Mouse (Mus musculus): Measurements from ENCODE around the gene Met. TPM values are rescaled to one million over a fixed set of nuclear protein-coding genes. Genes with fewer than 3 reads are reported as not detected.

The Met gene
- 10 to 100 TPM; 13.0 to 17.5 TPM for total RNA-seq (2021)
- long read RNA-seq, experiment 1, partial matches to known transcripts, result 3 of 5 reads
- long read RNA-seq, experiment 1, other reads (novel, unspliced or antisense), result 2 of 5 reads
- long read RNA-seq, experiment 2, partial matches to known transcripts, result 0 of 2 reads
- long read RNA-seq, experiment 2, other reads (novel, unspliced or antisense), result 2 of 2 reads

GRCm38 (mm10) chr6:17463434-17464280, at the start of gene Met:
Gene Met (plus strand): TSS chr6:17463800.
- peak; percentile 80 for DNase-seq

GRCm38 (mm10) chr6:17418226-17418625, 45.4 kb upstream of the Met start:
- no peak for DNase-seq

- DNase-seq, result no peak
These were observed 41.2 kb upstream of the Met start for GRCm38 (mm10) chr6:17422432-17422831.

- DNase-seq, result no peak
These were observed 34.6 kb upstream of the Met start for GRCm38 (mm10) chr6:17429041-17429440.

GRCm38 (mm10) chr6:17429611-17430010, 34.0 kb upstream of the Met start:
- DNase-seq, result no peak

GRCm38 (mm10) chr6:17443311-17443710, 20.3 kb upstream of the Met start:
- DNase-seq, result no peak

GRCm38 (mm10) chr6:17451305-17451704, 12.3 kb upstream of the Met start:
- no peak for DNase-seq

- no peak for DNase-seq
These were observed 8.5 kb upstream of the Met start for GRCm38 (mm10) chr6:17455116-17455515.

GRCm38 (mm10) chr6:17459561-17459960, 4.0 kb upstream of the Met start:
- DNase-seq, result no peak

GRCm38 (mm10) chr6:17461435-17461834, 2.2 kb upstream of the Met start:
- DNase-seq, result no peak

GRCm38 (mm10) chr6:17464281-17465025, 853 bp downstream of the Met start:
- DNase-seq, result no peak

GRCm38 (mm10) chr6:17466526-17466925, 2.9 kb downstream of the Met start:
- no peak for DNase-seq

- DNase-seq, result no peak
These were observed 5.4 kb downstream of the Met start for GRCm38 (mm10) chr6:17468993-17469392.

GRCm38 (mm10) chr6:17473128-17473527, 9.5 kb downstream of the Met start:
- DNase-seq, result no peak

- no peak for DNase-seq
These were observed 14.2 kb downstream of the Met start for GRCm38 (mm10) chr6:17477823-17478222.

- no peak for DNase-seq
These were observed 14.7 kb downstream of the Met start for GRCm38 (mm10) chr6:17478252-17478651.

- no peak for DNase-seq
These were observed 15.4 kb downstream of the Met start for GRCm38 (mm10) chr6:17478838-17479570.

- DNase-seq, result no peak
These were observed 17.5 kb downstream of the Met start for GRCm38 (mm10) chr6:17481068-17481467.

GRCm38 (mm10) chr6:17485244-17485643, 21.6 kb downstream of the Met start:
- no peak for DNase-seq

GRCm38 (mm10) chr6:17485782-17486181, 22.2 kb downstream of the Met start:
- DNase-seq, result no peak

GRCm38 (mm10) chr6:17488291-17488817, 24.8 kb downstream of the Met start:
- no peak for DNase-seq

- DNase-seq, result no peak
These were observed 27.2 kb downstream of the Met start for GRCm38 (mm10) chr6:17490786-17491185.
